Mouse (Mus musculus) testis, adult 2 months (tissue): ENCODE data around the gene Slc12a8.

Experiments
- CTCF ChIP-seq: fragments of 200-500 bp; IDR thresholded peaks from 2 replicates; pipeline ENCODE4 v1.5.1; 2012; ENCODE audit warnings: low read depth, mild to moderate bottlenecking, inconsistent platforms, low read length, moderate library complexity; ENCODE audit not compliant: control insufficient read depth, insufficient read depth, insufficient replicate concordance
- POLR2A ChIP-seq: fragments of 200-500 bp; IDR thresholded peaks from 2 replicates; pipeline ENCODE4 v1.6.1; 2012; ENCODE audit warnings: low read depth, mild to moderate bottlenecking, inconsistent platforms, low read length, moderate library complexity; ENCODE audit not compliant: control insufficient read depth

GRCm38 (mm10) chr16:33629539-33629938, 112.4 kb downstream of the Slc12a8 start:
- TF ChIP-seq CTCF = no peak
- TF ChIP-seq POLR2A = no peak
